Mouse (Mus musculus): ENCODE data around the gene Pfkfb3. TPM values are rescaled to one million over a fixed set of nuclear protein-coding genes. Genes with fewer than 3 reads are reported as not detected.

Gene Pfkfb3
- polyA plus RNA-seq, 1 experiment from 2014 or later: 30.0 TPM

GRCm38 (mm10) chr2:11496601-11497031, 57.3 kb downstream of the Pfkfb3 start:
- peak; percentile 20 for DNase-seq
- Histone ChIP-seq H3K9ac (no peak overlapping the region), H3K4me3 (ENCODE audit: low read depth, low read length) (no peak overlapping the region), H3K27me3 (ENCODE audit: insufficient read depth, low read length) (no peaks in the 10 kb centered on the region), H3K27ac (ENCODE audit: low read depth) (no peak overlapping the region), H3K4me1 (ENCODE audit: insufficient read depth) (0 out of 2 replicates have a peak, but pooled peaks cover 4% of the 10 kb centered on the region), H3K36me3 (ENCODE audit: insufficient read depth) (peaks cover 49% of the 10 kb centered on the region), H3K4me2 (no peak overlapping the region), H3K9me3 (ENCODE audit: low read depth, low read length) (no peaks in the 10 kb centered on the region)
- WGBS: 81% methylated on average over 3 of the region's 3 CpGs
- no peak for TF ChIP-seq CTCF (IDR thresholded peaks at IDR 0.05; ENCODE audit: low read depth)
- ATAC-seq (ENCODE audit: insufficient read depth): no peak

DNA sequence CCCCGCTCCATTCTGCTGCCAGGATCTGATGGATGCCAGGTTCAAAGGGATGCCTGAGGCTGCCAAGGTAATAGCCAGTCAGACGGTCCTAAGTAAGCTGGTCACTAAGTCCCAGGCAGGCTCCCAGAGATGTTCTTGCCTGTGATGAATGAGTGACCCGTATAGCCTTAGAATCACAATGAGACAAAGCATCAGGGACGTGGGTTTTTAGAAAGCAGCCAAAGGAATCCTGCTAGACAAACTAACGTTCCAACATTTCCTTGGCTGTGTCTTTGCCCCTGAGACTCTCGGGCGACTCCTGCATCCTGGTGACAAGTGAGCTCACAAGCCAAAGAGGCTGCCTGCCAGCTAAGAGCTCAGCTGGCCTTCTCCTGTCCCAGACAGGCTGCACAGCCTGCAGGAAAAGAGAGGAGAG, 59.0 kb downstream of the Pfkfb3 start:
- ATAC-seq (ENCODE audit: insufficient read depth): no peak
- WGBS: 60% methylated on average over 7 of the region's 7 CpGs
- peak; percentile 15 for DNase-seq
- Histone ChIP-seq H3K4me1 (ENCODE audit: insufficient read depth) (0 out of 2 replicates have a peak, but pooled peaks cover 4% of the 10 kb centered on the region), H3K27ac (ENCODE audit: low read depth) (no peak overlapping the region), H3K36me3 (ENCODE audit: insufficient read depth) (peaks cover 67% of the 10 kb centered on the region), H3K4me2 (no peak overlapping the region), H3K9me3 (ENCODE audit: low read depth, low read length) (no peaks in the 10 kb centered on the region), H3K9ac (no peak overlapping the region), H3K27me3 (ENCODE audit: insufficient read depth, low read length) (no peaks in the 10 kb centered on the region), H3K4me3 (ENCODE audit: low read depth, low read length) (no peak overlapping the region)
- TF ChIP-seq CTCF (IDR thresholded peaks at IDR 0.05; ENCODE audit: low read depth): no peak

GRCm38 (mm10) chr2:11492855-11493254, 61.0 kb downstream of the Pfkfb3 start:
- H3K27me3 ChIP-seq (ENCODE audit: insufficient read depth, low read length): no peaks in the 10 kb centered on the region
- H3K4me1 ChIP-seq (ENCODE audit: insufficient read depth): no peaks in the 10 kb centered on the region
- no peak for TF ChIP-seq CTCF (IDR thresholded peaks at IDR 0.05; ENCODE audit: low read depth)
- 81% methylated on average over 5 of the region's 5 CpGs for WGBS
- H3K27ac ChIP-seq (ENCODE audit: low read depth): 0 out of 2 replicates have a peak overlapping the region, but pooled peaks have one; percentile 59
- peaks cover 70% of the 10 kb centered on the region for H3K36me3 ChIP-seq (ENCODE audit: insufficient read depth)
- DNase-seq (no peak), ATAC-seq (ENCODE audit: insufficient read depth) (no peak)
- H3K4me3 ChIP-seq (ENCODE audit: low read depth, low read length): no peak overlapping the region
- no peaks in the 10 kb centered on the region for H3K9me3 ChIP-seq (ENCODE audit: low read depth, low read length)
- no peak overlapping the region for H3K9ac ChIP-seq
- no peak overlapping the region for H3K4me2 ChIP-seq

DNA sequence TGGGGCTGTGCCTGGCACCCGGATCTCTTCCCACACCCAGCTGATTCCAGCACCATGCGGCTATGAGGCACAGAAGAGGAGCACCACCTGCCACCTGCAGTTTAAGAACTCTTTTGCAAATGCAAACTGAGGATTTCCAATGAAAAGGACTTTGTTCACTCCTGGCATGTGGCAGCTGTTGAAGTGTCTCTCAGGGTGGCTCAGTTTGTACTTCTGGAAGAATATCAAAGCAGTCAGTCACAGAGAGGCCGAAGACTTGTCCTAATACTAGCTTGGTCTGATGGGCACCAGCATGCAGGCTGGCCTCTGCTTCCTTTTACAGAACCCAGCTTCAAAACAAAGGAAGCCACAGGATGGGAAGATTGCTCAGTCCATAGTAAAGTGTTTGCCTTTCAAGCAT, 62.4 kb downstream of the Pfkfb3 start:
- Histone ChIP-seq H3K27ac (ENCODE audit: low read depth) (peak overlapping the region; percentile 59; the same call in 1 of the 2 replicates), H3K9ac (no peak overlapping the region), H3K4me1 (ENCODE audit: insufficient read depth) (no peaks in the 10 kb centered on the region), H3K4me3 (ENCODE audit: low read depth, low read length) (no peak overlapping the region), H3K36me3 (ENCODE audit: insufficient read depth) (peaks cover 74% of the 10 kb centered on the region), H3K4me2 (no peak overlapping the region), H3K27me3 (ENCODE audit: insufficient read depth, low read length) (no peaks in the 10 kb centered on the region), H3K9me3 (ENCODE audit: low read depth, low read length) (no peaks in the 10 kb centered on the region)
- WGBS: 62% methylated on average over 3 of the region's 3 CpGs
- peak; percentile 28 for DNase-seq
- TF ChIP-seq CTCF (IDR thresholded peaks at IDR 0.05; ENCODE audit: low read depth): no peak
- ATAC-seq (ENCODE audit: insufficient read depth): peak; percentile 36

- H3K9me3 ChIP-seq (ENCODE audit: low read depth, low read length): no peaks in the 10 kb centered on the region
- H3K4me3 ChIP-seq (ENCODE audit: low read depth, low read length): no peak overlapping the region
- no peak overlapping the region for H3K4me2 ChIP-seq
- no peak overlapping the region for H3K9ac ChIP-seq
- 87% methylated on average over 4 of the region's 4 CpGs for WGBS
- H3K4me1 ChIP-seq (ENCODE audit: insufficient read depth): no peaks in the 10 kb centered on the region
- H3K27ac ChIP-seq (ENCODE audit: low read depth): peak overlapping the region; percentile 42; the same call in 1 of the 2 replicates
- H3K27me3 ChIP-seq (ENCODE audit: insufficient read depth, low read length): no peaks in the 10 kb centered on the region
- peaks cover 83% of the 10 kb centered on the region for H3K36me3 ChIP-seq (ENCODE audit: insufficient read depth)
- ATAC-seq (ENCODE audit: insufficient read depth): no peak
- no peak for DNase-seq
- no peak for TF ChIP-seq CTCF (IDR thresholded peaks at IDR 0.05; ENCODE audit: low read depth)
Measured at GRCm38 (mm10) chr2:11490554-11490953, 63.3 kb downstream of the Pfkfb3 start.

DNA sequence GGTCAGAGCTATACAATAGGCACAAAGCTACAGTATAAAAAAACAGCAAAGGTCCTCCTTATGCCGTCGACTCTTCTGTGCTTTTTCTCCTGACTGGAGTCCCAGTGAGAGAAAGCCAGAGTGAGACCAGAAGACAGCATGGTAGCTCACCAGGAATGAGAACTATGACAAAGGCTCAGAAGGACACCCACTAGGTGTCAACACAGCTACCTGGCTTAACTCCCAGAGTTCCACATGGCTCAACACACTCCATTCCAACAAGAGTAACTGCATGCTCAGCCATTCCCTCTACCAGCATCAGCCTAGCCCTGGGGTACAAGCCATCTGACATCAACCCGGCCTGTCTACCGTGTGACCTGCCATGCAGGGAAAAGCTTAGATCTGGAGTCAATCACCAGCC, 70.7 kb downstream of the Pfkfb3 start:
- peaks cover 100% of the 10 kb centered on the region for H3K36me3 ChIP-seq (ENCODE audit: insufficient read depth)
- no peaks in the 10 kb centered on the region for H3K27me3 ChIP-seq (ENCODE audit: insufficient read depth, low read length)
- H3K27ac ChIP-seq (ENCODE audit: low read depth): no peak overlapping the region
- DNase-seq (no peak), ATAC-seq (ENCODE audit: insufficient read depth) (no peak)
- WGBS: 79% methylated on average over 4 of the region's 4 CpGs
- H3K9ac ChIP-seq: no peak overlapping the region
- H3K4me2 ChIP-seq: no peak overlapping the region
- H3K4me3 ChIP-seq (ENCODE audit: low read depth, low read length): no peak overlapping the region
- no peaks in the 10 kb centered on the region for H3K9me3 ChIP-seq (ENCODE audit: low read depth, low read length)
- H3K4me1 ChIP-seq (ENCODE audit: insufficient read depth): no peaks in the 10 kb centered on the region
- no peak for TF ChIP-seq CTCF (IDR thresholded peaks at IDR 0.05; ENCODE audit: low read depth)

- Histone ChIP-seq H3K4me3 (ENCODE audit: low read depth, low read length) (no peak overlapping the region), H3K9me3 (ENCODE audit: low read depth, low read length) (no peaks in the 10 kb centered on the region), H3K4me1 (ENCODE audit: insufficient read depth) (no peaks in the 10 kb centered on the region), H3K9ac (no peak overlapping the region), H3K27ac (ENCODE audit: low read depth) (no peak overlapping the region), H3K4me2 (no peak overlapping the region), H3K36me3 (ENCODE audit: insufficient read depth) (peaks cover 99% of the 10 kb centered on the region), H3K27me3 (ENCODE audit: insufficient read depth, low read length) (no peaks in the 10 kb centered on the region)
- 77% methylated on average over 7 of the region's 7 CpGs for WGBS
- no peak for TF ChIP-seq CTCF (IDR thresholded peaks at IDR 0.05; ENCODE audit: low read depth)
- ATAC-seq (ENCODE audit: insufficient read depth): no peak
- DNase-seq: no peak
Measured at GRCm38 (mm10) chr2:11482364-11482763, 71.5 kb downstream of the Pfkfb3 start.

- no peaks in the 10 kb centered on the region for H3K27me3 ChIP-seq (ENCODE audit: insufficient read depth, low read length)
- H3K9ac ChIP-seq: no peak overlapping the region
- no peak for DNase-seq
- H3K4me3 ChIP-seq (ENCODE audit: low read depth, low read length): no peak overlapping the region
- WGBS: 71% methylated on average over 2 of the region's 2 CpGs
- no peak overlapping the region for H3K27ac ChIP-seq (ENCODE audit: low read depth)
- H3K4me1 ChIP-seq (ENCODE audit: insufficient read depth): no peaks in the 10 kb centered on the region
- H3K36me3 ChIP-seq (ENCODE audit: insufficient read depth): peaks cover 98% of the 10 kb centered on the region
- no peaks in the 10 kb centered on the region for H3K9me3 ChIP-seq (ENCODE audit: low read depth, low read length)
- no peak for ATAC-seq (ENCODE audit: insufficient read depth)
- H3K4me2 ChIP-seq: no peak overlapping the region
- no peak for TF ChIP-seq CTCF (IDR thresholded peaks at IDR 0.05; ENCODE audit: low read depth)
Measured at GRCm38 (mm10) chr2:11478960-11479359, 74.9 kb downstream of the Pfkfb3 start.

All from lung, embryonic 14.5 days (tissue).